Mouse (Mus musculus) right cerebral cortex, postnatal 14 days (tissue): ENCODE data around the gene Gm20747.
"Not testable (repeated sequence)": the region's sequence is repeated elsewhere in the genome, so short reads cannot be mapped to it uniquely, and the experiment has no call there.

Experiments
- DNase-seq: peaks from one replicate; pipeline ENCODE4 v3.0.0; 2022

Gm20747 gene

DNA sequence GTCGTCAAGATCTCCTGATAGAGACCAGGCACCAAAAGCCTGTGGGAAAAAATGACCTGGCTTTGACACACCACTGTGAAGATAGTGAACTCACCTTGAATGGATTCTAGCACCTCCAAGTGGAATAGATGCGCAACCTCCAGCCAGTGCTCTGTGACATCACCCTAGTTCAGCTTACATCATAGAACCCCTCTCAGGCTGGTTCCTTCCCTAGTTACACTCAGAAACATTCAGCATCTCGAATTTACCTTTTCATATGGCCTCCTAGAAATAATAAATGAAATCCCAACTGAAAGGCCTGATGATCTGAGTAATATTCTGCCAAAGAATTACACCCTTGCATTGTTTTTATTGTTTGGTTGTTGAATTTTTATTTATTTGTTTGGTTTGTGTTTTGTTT is at the start of gene Gm20747:
Gene Gm20747 (minus strand): TSS at position 101 of the 400 bp plus-strand sequence.
- DNase-seq: not testable (repeated sequence)
